18 mouse cellular contexts compared by ENCODE assay signal in genomic region chr6:118283949-118284568, GRCm38 (mm10).
"Had no signal": no experiment of that assay in that cellular context is flagged by ENCODE, and none has a peak within 500 bp of the region (broad histone marks: within the 10 kb centered on the region; RNA-seq: fewer than 3 reads in every experiment).

No protein-coding gene starts in this region.

- H3K4me1 ChIP-seq: midbrain, embryonic 12.5 days; midbrain, embryonic 15.5 days; neural tube, embryonic 13.5 days; neural tube, embryonic 15.5 days had no signal

- H3K4me3 ChIP-seq: midbrain, embryonic 10.5 days; midbrain, embryonic 12.5 days; midbrain, embryonic 15.5 days; myocyte; neural tube, embryonic 13.5 days; neural tube, embryonic 15.5 days had no signal

- H3K4me2 ChIP-seq: lung, embryonic 14.5 days; midbrain, embryonic 12.5 days; midbrain, embryonic 15.5 days; neural tube, embryonic 13.5 days; neural tube, embryonic 15.5 days had no signal

- ATAC-seq: midbrain, embryonic 15.5 days had no signal

- H3K9ac ChIP-seq: lung, embryonic 14.5 days; midbrain, embryonic 12.5 days; midbrain, embryonic 15.5 days; neural tube, embryonic 13.5 days; neural tube, embryonic 15.5 days had no signal

- H3K27ac ChIP-seq: midbrain, embryonic 10.5 days; midbrain, embryonic 12.5 days; midbrain, embryonic 15.5 days; neural tube, embryonic 13.5 days; neural tube, embryonic 15.5 days had no signal

- H3K27me3 ChIP-seq: midbrain, embryonic 12.5 days; midbrain, embryonic 15.5 days; neural tube, embryonic 13.5 days; neural tube, embryonic 15.5 days had no signal

- H3K9me3 ChIP-seq: midbrain, embryonic 10.5 days; midbrain, embryonic 12.5 days; midbrain, embryonic 15.5 days; neural tube, embryonic 13.5 days; neural tube, embryonic 15.5 days had no signal

- DNase-seq: lung, adult 18-20 months; lung, embryonic 14.5 days; lung, postnatal 10 days; lung, postnatal 4 days; retina, postnatal 1 day; right cerebral cortex, adult 18-20 months; right cerebral cortex, postnatal 25 days; right cerebral cortex, postnatal 4 days; spleen, adult 18-20 months; thymus, adult 18-20 months; thymus, postnatal 14 days; thymus, postnatal 36 days had no signal

- H3K36me3 ChIP-seq: midbrain, embryonic 10.5 days; midbrain, embryonic 12.5 days; midbrain, embryonic 15.5 days; neural tube, embryonic 13.5 days; neural tube, embryonic 15.5 days had no signal
